Mouse (Mus musculus) midbrain, embryonic 11.5 days (tissue): ENCODE data around the gene Gm13279. TPM values are rescaled to one million over a fixed set of nuclear protein-coding genes. Genes with fewer than 3 reads are reported as not detected.
A peak's percentile ranks its signal among the peaks of the same experiment; 100 is the strongest.
"Not testable (repeated sequence)": the region's sequence is repeated elsewhere in the genome, so short reads cannot be mapped to it uniquely, and the experiment has no call there.

Experiments used
- ATAC-seq: fragments of 200-750 bp; cut with Nextera tagmentation; 2 replicates; pipeline ENCODE4 v1.8.0; 2017; ENCODE audit warnings: moderate TSS enrichment, moderate library complexity; ENCODE audit not compliant: low FRiP score
- DNase-seq: peaks from one replicate; pipeline ENCODE4 v3.0.0; 2015; ENCODE audit warnings: low spot score; ENCODE audit errors: missing footprints
- H3K27ac ChIP-seq: fragments of 300-500 bp; sonication (generic); 2 replicates; pipeline ENCODE4 v1.5.1; 2014; ENCODE audit warnings: low read depth, low read length
- H3K27me3 ChIP-seq: fragments of 300-500 bp; sonication (generic); 2 replicates; pipeline ENCODE4 v1.6.1; 2014; ENCODE audit warnings: mild to moderate bottlenecking, low read length, moderate library complexity, mixed read lengths; ENCODE audit not compliant: control insufficient read depth, insufficient read depth
- H3K36me3 ChIP-seq: fragments of 300-500 bp; sonication (generic); 2 replicates; pipeline ENCODE4 v1.6.1; 2014; ENCODE audit warnings: mild to moderate bottlenecking, low read length, moderate library complexity, mixed read lengths; ENCODE audit not compliant: control insufficient read depth, insufficient read depth
- H3K4me1 ChIP-seq: fragments of 300-500 bp; sonication (generic); 2 replicates; pipeline ENCODE4 v1.6.1; 2014; ENCODE audit warnings: low read length; ENCODE audit not compliant: control insufficient read depth, insufficient read depth
- H3K4me2 ChIP-seq: fragments of 300-500 bp; sonication (generic); 2 replicates; pipeline ENCODE4 v1.6.1; 2014; ENCODE audit warnings: mild to moderate bottlenecking, moderate library complexity
- H3K4me3 ChIP-seq: fragments of 300-500 bp; sonication (generic); 2 replicates; pipeline ENCODE4 v1.5.1; 2014; ENCODE audit warnings: low read depth, low read length
- H3K9ac ChIP-seq: fragments of 300-500 bp; sonication (generic); 2 replicates; pipeline ENCODE4 v1.6.1; 2014; ENCODE audit warnings: low read length
- H3K9me3 ChIP-seq: fragments of 300-500 bp; sonication (generic); 2 replicates; pipeline ENCODE4 v1.6.1; 2016; ENCODE audit warnings: low read length; ENCODE audit not compliant: control insufficient read depth
- WGBS: fragments of 180-500 bp; shearing (Covaris S2); extraction: QIAGEN DNeasy Blood & Tissue Kit; methylation state at CpG from one replicate; pipeline ENCODE4 v1.1.7; 2014; 5-methylcytosine and 5-hydroxymethylcytosine counted together
- polyA plus RNA-seq: library from polyadenylated mRNA; unstranded; fragments of >200 nt; fragmentation: Nextera tagmentation; extraction: Ambion mirVana; gene quantifications from 2 replicates; pipeline ENCODE4 v1.2.1, GENCODE M21; 2014

Gene Gm13279
- not detected in 2 replicates for polyA plus RNA-seq

DNA sequence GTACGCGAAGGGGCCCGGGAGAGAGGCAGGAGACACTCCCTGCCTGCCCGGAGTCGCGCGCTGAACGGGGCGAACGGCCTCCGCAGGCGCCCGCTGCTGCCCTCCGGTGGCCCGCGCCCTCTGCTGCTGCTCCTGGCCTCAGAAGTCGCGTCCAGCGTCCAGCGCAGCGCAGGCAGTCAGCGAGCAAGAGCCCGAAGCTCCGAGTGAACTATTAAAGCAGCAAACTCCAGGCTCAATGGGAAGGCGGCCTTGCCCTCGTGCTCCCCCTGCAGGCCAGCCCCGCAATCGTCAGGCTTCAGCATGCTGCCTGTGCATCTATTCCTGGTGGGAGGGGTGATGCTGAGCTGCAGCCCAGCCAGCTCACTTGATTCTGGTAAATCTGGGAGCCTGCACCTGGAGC, at the start of gene Gm13279:
Gm13279 (plus strand) TSS at position 301 of the 400 bp plus-strand sequence.
- not testable (repeated sequence) for H3K9me3 ChIP-seq, H3K4me2 ChIP-seq, DNase-seq, H3K9ac ChIP-seq, H3K27ac ChIP-seq, H3K36me3 ChIP-seq, H3K4me1 ChIP-seq, H3K27me3 ChIP-seq, H3K4me3 ChIP-seq, ATAC-seq
- no CpG with 5 or more reads among the region's 28 CpGs for WGBS

DNA sequence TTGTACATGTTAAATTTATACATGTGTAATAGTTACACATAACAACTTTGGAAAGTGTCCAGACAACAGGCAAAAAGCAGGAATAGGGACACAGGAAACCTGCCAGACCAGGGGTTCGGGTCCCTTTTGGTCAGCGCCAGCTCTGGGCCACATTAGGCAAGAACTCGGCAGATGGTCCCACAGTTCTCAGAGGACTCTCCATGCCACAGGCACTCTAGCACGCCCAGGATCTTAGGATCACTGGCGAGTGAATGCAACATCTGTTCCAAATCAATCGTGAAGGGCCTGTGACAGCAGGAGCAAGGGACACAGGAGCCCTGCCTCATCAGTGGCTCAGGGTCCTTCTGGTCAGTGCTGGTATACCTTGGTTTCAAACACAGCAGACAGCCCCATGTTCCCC, 47.3 kb upstream of the Gm13279 start:
- Histone ChIP-seq H3K4me1 (no peaks in the 10 kb centered on the region; the same call in 1 of the 2 replicates), H3K9me3 (no peaks in the 10 kb centered on the region), H3K36me3 (no peaks in the 10 kb centered on the region), H3K27ac (no peak overlapping the region), H3K4me2 (no peak overlapping the region), H3K4me3 (no peak overlapping the region), H3K27me3 (no peaks in the 10 kb centered on the region), H3K9ac (no peak overlapping the region)
- no peak for ATAC-seq
- DNase-seq: peak; percentile 75
- WGBS: 80% methylated on average over 6 of the region's 6 CpGs

DNA sequence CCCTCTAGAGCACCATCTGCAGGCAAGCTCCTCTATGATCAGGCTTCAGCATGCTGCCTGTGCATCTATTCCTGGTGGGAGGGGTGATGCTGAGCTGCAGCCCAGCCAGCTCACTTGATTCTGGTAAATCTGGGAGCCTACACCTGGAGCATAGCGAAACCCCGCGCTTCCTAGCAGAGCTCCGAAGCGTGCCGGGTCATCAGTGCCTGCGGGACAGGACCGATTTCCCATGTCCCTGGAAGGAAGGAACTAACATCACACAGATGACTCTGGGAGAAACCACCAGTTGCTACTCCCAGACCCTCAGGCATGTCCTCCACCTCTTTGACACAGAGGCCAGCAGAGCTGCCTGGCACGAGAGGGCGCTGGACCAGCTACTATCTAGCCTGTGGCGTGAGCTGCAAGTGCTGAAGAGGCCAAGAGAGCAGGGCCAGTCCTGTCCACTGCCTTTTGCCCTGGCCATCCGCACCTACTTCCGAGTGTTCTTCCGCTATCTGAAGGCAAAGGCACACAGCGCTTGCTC, 42.3 kb upstream of the Gm13279 start, which contains the start of gene Gm13271:
Gm13271 (plus strand) TSS at position 51 of the 523 bp plus-strand sequence.
- not testable (repeated sequence) for DNase-seq, H3K4me1 ChIP-seq, H3K4me3 ChIP-seq, H3K9me3 ChIP-seq, H3K9ac ChIP-seq, ATAC-seq, H3K27me3 ChIP-seq, H3K4me2 ChIP-seq, H3K36me3 ChIP-seq, H3K27ac ChIP-seq
- WGBS: 72% methylated on average over 15 of the region's 15 CpGs

DNA sequence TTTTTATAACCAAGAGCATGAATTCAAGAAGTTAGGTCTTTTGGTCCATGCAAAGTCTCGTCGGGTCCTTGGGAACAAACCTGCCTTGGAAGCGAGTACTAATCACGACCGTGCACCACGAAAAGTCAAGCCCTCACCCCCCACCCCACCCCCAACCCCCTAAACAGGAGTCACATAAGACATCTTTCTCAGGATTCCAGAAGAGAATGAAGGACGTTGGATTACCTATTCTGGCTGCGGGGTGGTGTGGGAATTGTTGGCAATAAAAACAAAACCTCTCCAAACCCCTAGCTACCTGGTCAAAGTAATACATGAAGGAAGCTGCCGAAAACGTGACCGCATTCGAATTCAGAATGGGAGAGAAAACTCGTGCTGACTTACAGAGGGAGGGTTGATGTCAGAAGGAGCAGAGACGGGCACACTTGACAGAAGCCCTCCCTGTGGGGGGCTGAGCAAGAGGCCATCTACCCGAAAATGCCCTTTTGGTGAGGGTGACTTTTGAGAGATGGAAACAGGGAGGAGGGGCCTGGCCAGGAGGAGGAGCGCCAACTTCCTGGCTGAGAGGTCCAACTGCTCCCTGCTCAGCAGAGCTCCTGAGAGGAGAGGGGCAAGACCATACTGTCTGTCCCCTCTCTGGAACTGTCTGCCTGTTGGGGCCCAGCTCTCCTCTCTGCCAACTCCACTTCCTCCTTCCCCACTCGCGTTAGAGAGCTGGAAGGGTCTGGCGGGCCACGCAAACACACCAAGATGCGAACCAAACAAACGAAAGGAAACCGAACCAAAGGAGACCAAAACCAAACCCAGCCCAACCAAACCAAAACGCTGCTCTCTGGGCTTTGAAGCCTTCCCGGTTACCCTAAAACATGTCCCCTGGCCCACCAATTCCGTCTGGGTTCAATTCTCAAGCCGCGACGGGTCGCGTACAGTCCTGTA, 40.4 kb upstream of the Gm13279 start:
- peak; percentile 96 for DNase-seq
- H3K9me3 ChIP-seq, H3K27me3 ChIP-seq, H3K4me1 ChIP-seq, ATAC-seq, H3K36me3 ChIP-seq: not testable (repeated sequence)
- peak overlapping the region; percentile 69 for H3K9ac ChIP-seq
- peak overlapping the region; percentile 69 for H3K4me2 ChIP-seq
- peak overlapping the region; percentile 68 for H3K27ac ChIP-seq
- peak overlapping the region; percentile 39 for H3K4me3 ChIP-seq
- WGBS: 12% methylated on average over 28 of the region's 31 CpGs

DNA sequence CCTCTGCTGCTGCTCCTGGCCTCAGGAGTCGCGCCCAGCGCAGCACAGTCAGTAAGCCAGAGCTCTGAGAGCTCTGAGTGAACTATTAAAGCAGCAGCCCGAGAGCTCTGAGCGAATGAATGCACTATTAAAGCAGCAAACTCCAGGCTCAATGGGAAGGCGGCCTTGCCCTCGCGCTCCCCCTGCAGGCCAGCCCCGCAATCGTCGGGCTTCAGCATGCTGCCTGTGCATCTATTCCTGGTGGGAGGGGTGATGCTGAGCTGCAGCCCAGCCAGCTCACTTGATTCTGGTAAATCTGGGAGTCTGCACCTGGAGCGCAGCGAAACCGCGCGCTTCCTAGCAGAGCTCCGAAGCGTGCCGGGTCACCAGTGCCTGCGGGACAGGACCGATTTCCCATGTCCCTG, 39.6 kb upstream of the Gm13279 start:
- H3K36me3 ChIP-seq, H3K9me3 ChIP-seq, H3K4me1 ChIP-seq, H3K27me3 ChIP-seq: not testable (repeated sequence)
- Histone ChIP-seq H3K4me3 (peak overlapping the region; percentile 39), H3K4me2 (peak overlapping the region; percentile 69), H3K9ac (peak overlapping the region; percentile 69; the same call in 1 of the 2 replicates), H3K27ac (peak overlapping the region; percentile 68)
- peak; percentile 94 for DNase-seq
- under 1% methylated on average over 18 of the region's 21 CpGs for WGBS
- ATAC-seq: peak; percentile 100

DNA sequence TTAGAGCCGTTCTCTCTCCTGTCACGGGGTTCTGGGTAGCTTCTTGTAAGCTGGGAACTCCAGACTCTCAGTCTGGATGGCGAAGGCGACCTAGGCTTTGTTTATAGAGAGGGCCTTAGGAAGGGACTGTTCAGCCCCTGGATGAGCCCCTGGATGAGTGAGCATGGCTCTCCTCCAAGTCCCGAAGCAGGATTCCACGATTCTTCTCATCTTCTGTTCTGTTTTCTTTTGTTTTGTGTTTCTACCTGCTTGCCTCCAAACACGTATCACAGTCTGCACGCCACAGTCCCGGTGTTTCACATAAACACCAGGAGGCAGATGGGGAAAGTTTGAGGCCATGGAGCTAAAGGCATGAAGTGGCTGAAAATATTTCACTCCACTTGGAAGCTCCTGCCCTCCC, 38.4 kb upstream of the Gm13279 start:
- not testable (repeated sequence) for H3K36me3 ChIP-seq, H3K9me3 ChIP-seq, H3K4me2 ChIP-seq, DNase-seq, H3K4me3 ChIP-seq, H3K4me1 ChIP-seq, H3K27me3 ChIP-seq, H3K9ac ChIP-seq, ATAC-seq, H3K27ac ChIP-seq
- WGBS: 89% methylated on average over 9 of the region's 9 CpGs

DNA sequence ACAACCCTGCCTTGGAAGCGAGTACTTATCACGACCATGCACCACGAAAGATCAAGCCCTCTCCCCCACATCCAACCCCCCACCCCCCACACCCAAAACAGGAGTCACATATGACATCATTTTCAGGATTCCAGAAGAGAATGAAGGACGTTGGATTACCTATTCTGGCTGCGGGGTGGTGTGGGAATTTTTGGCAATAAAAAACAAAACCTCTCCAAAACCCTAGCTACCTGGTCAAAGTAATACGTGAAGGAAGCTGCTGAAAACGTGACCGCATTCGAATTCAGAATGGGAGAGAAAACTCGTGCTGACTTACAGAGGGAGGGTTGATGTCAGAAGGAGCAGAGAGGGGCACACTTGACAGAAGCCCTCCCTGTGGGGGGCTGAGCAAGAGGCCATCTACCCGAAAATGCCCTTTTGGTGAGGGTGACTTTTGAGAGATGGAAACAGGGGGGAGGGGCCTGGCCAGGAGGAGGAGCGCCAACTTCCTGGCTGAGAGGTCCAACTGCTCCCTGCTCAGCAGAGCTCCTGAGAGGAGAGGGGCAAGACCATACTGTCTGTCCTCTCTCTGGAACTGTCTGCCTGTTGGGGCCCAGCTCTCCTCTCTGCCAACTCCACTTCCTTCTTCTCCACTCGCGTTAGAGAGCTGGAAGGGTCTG, 37.5 kb upstream of the Gm13279 start, which contains the start of gene Gm13283:
Gm13283 (plus strand) TSS at position 510 of the 659 bp plus-strand sequence.
- not testable (repeated sequence) for H3K36me3 ChIP-seq, H3K27ac ChIP-seq, H3K4me1 ChIP-seq, H3K27me3 ChIP-seq, H3K9me3 ChIP-seq, H3K9ac ChIP-seq, DNase-seq, H3K4me3 ChIP-seq, ATAC-seq
- H3K4me2 ChIP-seq: peak within 1 kb of the TSS; percentile 35
- 20% methylated on average over 8 of the region's 14 CpGs for WGBS

DNA sequence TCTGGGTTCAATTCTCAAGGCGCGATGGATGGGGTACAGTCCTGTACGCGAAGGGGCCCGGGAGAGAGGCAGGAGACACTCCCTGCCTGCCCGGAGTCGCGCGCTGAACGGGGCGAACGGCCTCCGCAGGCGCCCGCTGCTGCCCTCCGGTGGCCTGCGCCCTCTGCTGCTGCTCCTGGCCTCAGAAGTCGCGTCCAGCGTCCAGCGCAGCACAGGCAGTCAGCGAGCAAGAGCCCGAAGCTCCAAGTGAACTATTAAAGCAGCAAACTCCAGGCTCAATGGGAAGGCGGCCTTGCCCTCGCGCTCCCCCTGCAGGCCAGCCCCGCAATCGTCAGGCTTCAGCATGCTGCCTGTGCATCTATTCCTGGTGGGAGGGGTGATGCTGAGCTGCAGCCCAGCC, 36.8 kb upstream of the Gm13279 start:
- not testable (repeated sequence) for H3K9ac ChIP-seq, H3K27ac ChIP-seq, H3K9me3 ChIP-seq, ATAC-seq, H3K27me3 ChIP-seq, H3K4me1 ChIP-seq, H3K36me3 ChIP-seq, H3K4me3 ChIP-seq
- 0% methylated on average over 19 of the region's 28 CpGs for whole genome bisulfite sequencing
- H3K4me2 ChIP-seq: peak overlapping the region; percentile 35
- peak; percentile 87 for DNase-seq

DNA sequence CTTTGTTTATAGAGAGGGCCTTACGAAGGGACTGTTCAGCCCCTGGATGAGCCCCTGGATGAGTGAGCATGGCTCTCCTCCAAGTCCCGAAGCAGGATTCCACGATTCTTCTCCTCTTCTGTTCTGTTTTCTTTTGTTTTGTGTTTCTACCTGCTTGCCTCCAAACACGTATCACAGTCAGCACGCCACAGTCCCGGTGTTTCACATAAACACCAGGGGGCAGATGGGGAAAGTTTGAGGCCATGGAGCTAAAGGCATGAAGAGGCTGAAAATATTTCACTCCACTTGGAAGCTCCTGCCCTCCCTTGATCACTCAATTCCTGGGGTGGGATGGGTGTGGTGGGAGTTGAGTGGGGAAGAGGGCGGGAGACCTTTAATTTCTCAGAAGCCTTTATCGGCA, 35.4 kb upstream of the Gm13279 start:
- not testable (repeated sequence) for H3K36me3 ChIP-seq, H3K4me3 ChIP-seq, H3K4me2 ChIP-seq, H3K4me1 ChIP-seq, ATAC-seq, H3K27me3 ChIP-seq, H3K9me3 ChIP-seq, H3K27ac ChIP-seq, DNase-seq, H3K9ac ChIP-seq
- 71% methylated on average over 6 of the region's 8 CpGs for WGBS
